Mouse (Mus musculus) neural tube, embryonic 11.5 days (tissue): ENCODE data around the gene Col25a1. TPM values are rescaled to one million over a fixed set of nuclear protein-coding genes. Genes with fewer than 3 reads are reported as not detected.

Experiments
- ATAC-seq: fragments of 200-750 bp; cut with Nextera tagmentation; 2 replicates; pipeline ENCODE4 v1.8.0; 2017; ENCODE audit warnings: moderate number of reproducible peaks, mild to moderate bottlenecking, moderate TSS enrichment, moderate library complexity; ENCODE audit not compliant: insufficient read depth, low FRiP score, low TSS enrichment
- DNase-seq: peaks from one replicate; pipeline ENCODE4 v3.0.0-alpha.2; 2015; ENCODE audit warnings: low spot score
- H3K27ac ChIP-seq: fragments of 300-500 bp; sonication (generic); 2 replicates; pipeline ENCODE4 v1.5.1; 2014; ENCODE audit warnings: low read depth, mild to moderate bottlenecking, low read length
- H3K27me3 ChIP-seq: fragments of 300-500 bp; sonication (generic); 2 replicates; pipeline ENCODE4 v1.6.1; 2014; ENCODE audit warnings: mild to moderate bottlenecking, low read length, mixed read lengths; ENCODE audit not compliant: control insufficient read depth, insufficient read depth
- H3K36me3 ChIP-seq: fragments of 300-500 bp; sonication (generic); 2 replicates; pipeline ENCODE4 v1.6.1; 2014; ENCODE audit warnings: mild to moderate bottlenecking, low read length, moderate library complexity, mixed read lengths; ENCODE audit not compliant: control insufficient read depth, insufficient read depth
- H3K4me1 ChIP-seq: fragments of 300-500 bp; sonication (generic); 2 replicates; pipeline ENCODE4 v1.6.1; 2014; ENCODE audit warnings: low read length, mixed read lengths; ENCODE audit not compliant: control insufficient read depth, insufficient read depth
- H3K4me2 ChIP-seq: fragments of 300-500 bp; sonication (generic); 2 replicates; pipeline ENCODE4 v1.6.1; 2014; ENCODE audit warnings: low read depth, mild to moderate bottlenecking, moderate library complexity
- H3K4me3 ChIP-seq: fragments of 300-500 bp; sonication (generic); 2 replicates; pipeline ENCODE4 v1.5.1; 2014; ENCODE audit warnings: low read depth, low read length
- H3K9ac ChIP-seq: fragments of 300-500 bp; sonication (generic); 2 replicates; pipeline ENCODE4 v1.6.1; 2014; ENCODE audit warnings: mild to moderate bottlenecking, low read length
- H3K9me3 ChIP-seq: fragments of 300-500 bp; sonication (generic); 2 replicates; pipeline ENCODE4 v1.6.1; 2016; ENCODE audit warnings: low read length; ENCODE audit not compliant: control insufficient read depth
- WGBS: fragments of 180-500 bp; shearing (Covaris S2); extraction: QIAGEN DNeasy Blood & Tissue Kit; methylation state at CpG from one replicate; pipeline ENCODE4 v1.1.7; 2014; 5-methylcytosine and 5-hydroxymethylcytosine counted together
- polyA plus RNA-seq: library from polyadenylated mRNA; unstranded; fragments of >200 nt; fragmentation: Nextera tagmentation; extraction: Ambion mirVana; gene quantifications from 2 replicates; pipeline ENCODE4 v1.2.1, GENCODE M21; 2014

The Col25a1 gene
- polyA plus RNA-seq, 1 experiment from 2014 or later: 7.2 TPM

GRCm38 (mm10) chr3:130303597-130303996 is 172.3 kb downstream of the Col25a1 start:
- Histone ChIP-seq H3K9ac (no peak overlapping the region), H3K27me3 (no peaks in the 10 kb centered on the region), H3K4me1 (no peaks in the 10 kb centered on the region), H3K27ac (no peak overlapping the region), H3K4me3 (no peak overlapping the region), H3K4me2 (no peak overlapping the region), H3K9me3 (no peaks in the 10 kb centered on the region), H3K36me3 (no peaks in the 10 kb centered on the region)
- 69% methylated on average over 12 of the region's 12 CpGs for WGBS
- ATAC-seq: no peak
- no peak for DNase-seq

- ATAC-seq (no peak), DNase-seq (no peak)
- H3K27ac ChIP-seq: no peak overlapping the region
- no peaks in the 10 kb centered on the region for H3K36me3 ChIP-seq
- WGBS: 81% methylated on average over 9 of the region's 9 CpGs
- H3K9ac ChIP-seq: no peak overlapping the region
- H3K4me1 ChIP-seq: no peaks in the 10 kb centered on the region
- H3K4me3 ChIP-seq: no peak overlapping the region
- no peaks in the 10 kb centered on the region for H3K9me3 ChIP-seq
- no peak overlapping the region for H3K4me2 ChIP-seq
- H3K27me3 ChIP-seq: no peaks in the 10 kb centered on the region
Measured at GRCm38 (mm10) chr3:130304827-130305226, 173.5 kb downstream of the Col25a1 start.

- Histone ChIP-seq H3K4me2 (no peak overlapping the region), H3K4me1 (0 out of 2 replicates have a peak, but pooled peaks cover 3% of the 10 kb centered on the region), H3K9me3 (no peaks in the 10 kb centered on the region), H3K4me3 (no peak overlapping the region), H3K27me3 (no peaks in the 10 kb centered on the region), H3K9ac (no peak overlapping the region), H3K27ac (no peak overlapping the region), H3K36me3 (no peaks in the 10 kb centered on the region)
- no peak for ATAC-seq
- 64% methylated on average over 9 of the region's 9 CpGs for WGBS
- DNase-seq: no peak
Measured at GRCm38 (mm10) chr3:130305686-130306085, 174.4 kb downstream of the Col25a1 start.

GRCm38 (mm10) chr3:130309277-130309676 is 178.0 kb downstream of the Col25a1 start:
- Histone ChIP-seq H3K4me1 (peaks cover 3% of the 10 kb centered on the region; the same call in 1 of the 2 replicates), H3K27me3 (no peaks in the 10 kb centered on the region), H3K36me3 (no peaks in the 10 kb centered on the region), H3K27ac (no peak overlapping the region), H3K4me2 (no peak overlapping the region), H3K4me3 (no peak overlapping the region), H3K9ac (no peak overlapping the region), H3K9me3 (no peaks in the 10 kb centered on the region)
- WGBS: 88% methylated on average over 4 of the region's 4 CpGs
- ATAC-seq (no peak), DNase-seq (no peak)

DNA sequence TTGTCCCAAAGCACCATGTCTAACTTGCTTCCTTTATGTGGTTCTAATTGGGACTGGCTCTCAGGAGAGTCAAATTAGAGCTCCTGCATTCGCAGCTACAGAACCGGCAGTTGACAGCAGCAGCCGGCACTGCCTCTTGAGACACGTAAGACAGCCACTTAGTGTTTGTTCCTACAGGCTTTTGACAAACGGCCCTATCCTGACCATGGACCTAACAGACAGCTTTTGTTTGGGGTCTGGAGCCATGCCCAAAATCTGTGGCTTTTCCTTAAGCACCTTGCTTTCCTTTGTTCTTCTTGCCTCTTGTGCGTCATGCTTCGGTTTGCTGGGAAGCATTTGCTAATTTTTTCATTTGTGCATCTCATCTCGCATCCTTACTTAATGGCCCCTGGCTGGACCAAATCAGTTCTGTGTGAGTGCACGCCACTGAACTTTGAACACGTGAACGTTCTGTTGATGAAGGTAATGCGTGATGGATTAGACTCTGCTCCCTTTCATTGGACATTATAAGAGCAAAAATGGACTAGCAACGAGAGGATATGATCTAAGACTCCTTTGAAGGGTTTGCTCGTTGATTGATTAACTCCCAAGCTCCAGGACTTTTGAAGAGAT is 179.5 kb downstream of the Col25a1 start:
- peaks cover 3% of the 10 kb centered on the region; the same call in 1 of the 2 replicates for H3K4me1 ChIP-seq
- H3K9me3 ChIP-seq: no peaks in the 10 kb centered on the region
- H3K4me3 ChIP-seq: no peak overlapping the region
- H3K4me2 ChIP-seq: no peak overlapping the region
- no peaks in the 10 kb centered on the region for H3K36me3 ChIP-seq
- no peak overlapping the region for H3K9ac ChIP-seq
- DNase-seq (peak; percentile 34), ATAC-seq (no peak)
- WGBS: 61% methylated on average over 14 of the region's 14 CpGs
- no peaks in the 10 kb centered on the region for H3K27me3 ChIP-seq
- H3K27ac ChIP-seq: no peak overlapping the region

DNA sequence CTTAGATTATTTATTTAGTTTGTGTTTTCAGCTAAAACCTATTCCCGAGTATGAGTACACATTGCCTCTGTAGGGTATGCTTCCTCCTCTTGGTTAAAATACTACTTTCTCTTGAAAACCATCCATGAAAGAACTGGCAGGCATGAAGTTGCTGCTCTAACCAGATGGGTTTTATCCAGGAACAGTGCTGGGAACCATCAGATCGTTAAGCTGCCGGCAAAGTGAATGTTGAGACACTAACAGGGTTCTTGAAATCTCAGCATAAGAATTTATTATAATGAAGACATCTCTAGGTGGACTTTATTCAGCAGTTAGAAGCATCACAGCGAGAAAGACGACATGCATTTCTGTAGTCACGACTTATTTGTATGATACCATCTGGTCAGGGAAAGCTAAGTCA is 181.9 kb downstream of the Col25a1 start:
- Histone ChIP-seq H3K36me3 (no peaks in the 10 kb centered on the region), H3K27ac (no peak overlapping the region), H3K27me3 (no peaks in the 10 kb centered on the region), H3K4me1 (peaks cover 3% of the 10 kb centered on the region; the same call in 1 of the 2 replicates), H3K4me3 (no peak overlapping the region), H3K9ac (no peak overlapping the region), H3K9me3 (no peaks in the 10 kb centered on the region), H3K4me2 (no peak overlapping the region)
- WGBS: 90% methylated on average over 6 of the region's 6 CpGs
- ATAC-seq (no peak), DNase-seq (no peak)

GRCm38 (mm10) chr3:130327039-130328015 is 196.0 kb downstream of the Col25a1 start:
- H3K4me1 ChIP-seq: no peaks in the 10 kb centered on the region
- ATAC-seq (no peak), DNase-seq (no peak)
- 52% methylated on average over 13 of the region's 13 CpGs for WGBS
- H3K4me3 ChIP-seq: no peak overlapping the region
- no peak overlapping the region for H3K9ac ChIP-seq
- H3K36me3 ChIP-seq: no peaks in the 10 kb centered on the region
- no peaks in the 10 kb centered on the region for H3K9me3 ChIP-seq
- H3K4me2 ChIP-seq: no peak overlapping the region
- H3K27me3 ChIP-seq: no peaks in the 10 kb centered on the region
- no peak overlapping the region for H3K27ac ChIP-seq

DNA sequence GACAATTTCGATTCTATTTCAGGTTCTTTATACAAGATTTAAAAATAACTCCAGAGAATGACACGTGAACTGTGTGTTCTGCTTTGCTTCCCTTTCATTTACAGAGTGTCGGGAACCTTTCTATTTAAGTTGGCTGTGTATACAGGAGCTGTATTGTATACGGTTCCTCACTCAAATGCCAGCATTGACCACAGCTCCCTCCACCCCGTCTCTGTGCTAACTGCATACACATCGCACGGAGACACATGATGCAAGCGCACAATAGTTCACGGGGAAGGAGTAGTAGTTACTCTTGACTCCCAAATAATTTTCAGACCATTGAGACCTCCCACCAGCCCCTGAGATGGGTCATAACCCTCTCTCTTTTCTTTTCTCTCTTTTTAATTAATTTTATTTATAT is 197.6 kb downstream of the Col25a1 start:
- no peak for DNase-seq
- H3K4me2 ChIP-seq: no peak overlapping the region
- no peaks in the 10 kb centered on the region for H3K36me3 ChIP-seq
- no peak overlapping the region for H3K4me3 ChIP-seq
- no peaks in the 10 kb centered on the region for H3K9me3 ChIP-seq
- H3K9ac ChIP-seq: no peak overlapping the region
- ATAC-seq: no peak
- H3K27ac ChIP-seq: no peak overlapping the region
- no peaks in the 10 kb centered on the region for H3K4me1 ChIP-seq
- H3K27me3 ChIP-seq: no peaks in the 10 kb centered on the region
- whole genome bisulfite sequencing: 86% methylated on average over 9 of the region's 9 CpGs
